Mouse (Mus musculus): ENCODE results near the gene Radil. TPM values are rescaled to one million over a fixed set of nuclear protein-coding genes. Genes with fewer than 3 reads are reported as not detected.

Radil gene
- polyA plus RNA-seq (2012; rRNA removed; ENCODE audit: low replicate concordance), result 10.7 and 16.7 TPM in 2 replicates

DNA sequence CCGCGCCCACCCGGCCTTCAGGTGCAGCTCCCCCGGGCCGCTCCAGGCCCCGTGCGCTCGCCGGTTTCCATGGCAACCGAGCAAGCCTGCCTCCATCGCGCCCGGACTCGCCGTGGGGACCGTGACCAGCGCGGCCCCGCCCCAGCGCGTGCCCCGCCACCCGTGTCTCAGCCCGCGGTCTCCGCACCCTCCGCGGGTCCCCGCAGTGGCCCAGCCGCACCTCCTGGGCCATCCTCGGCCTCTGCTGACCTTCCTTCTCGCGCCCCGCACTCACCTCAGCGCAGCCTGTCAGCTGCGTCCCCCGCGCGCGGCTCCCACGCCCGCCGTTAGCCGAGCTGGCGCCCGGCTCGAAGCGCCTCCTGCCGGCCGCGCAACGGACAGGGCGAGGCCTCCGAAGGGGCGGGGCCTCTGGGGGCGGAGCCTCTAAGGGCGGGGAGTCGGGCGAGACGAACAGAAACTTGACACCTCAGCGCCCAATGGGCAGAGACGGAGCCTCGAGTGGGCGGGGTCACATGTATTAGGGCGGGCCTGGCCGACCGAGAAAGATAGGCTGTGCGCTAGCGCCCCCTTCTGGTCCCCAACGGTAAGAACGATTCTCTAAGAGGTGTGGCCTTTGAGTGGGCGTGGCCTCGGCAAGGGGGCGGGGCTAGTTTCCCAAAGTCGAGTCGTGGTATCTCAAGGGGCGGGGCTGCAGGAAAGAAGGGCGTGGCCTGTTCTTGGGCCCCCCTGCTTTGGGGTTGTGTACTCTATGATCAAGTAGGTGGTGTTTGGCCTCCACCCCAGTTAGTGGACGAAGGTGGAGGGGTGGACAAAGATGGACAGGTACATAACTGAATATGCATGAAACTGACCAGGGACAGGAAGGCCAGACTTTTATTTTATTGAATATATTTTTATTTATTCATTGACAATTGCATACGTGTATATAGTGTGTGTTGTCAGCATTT is at the start of gene Radil:
Gene Radil (minus strand): TSS at position 393 of the 947 bp plus-strand sequence.

GRCm38 (mm10) chr5:142529915-142530314 is 21.0 kb downstream of the Radil start, which contains the start of gene Papolb:
Gene Papolb, minus strand, starts transcription at chr5:142530076.

GRCm38 (mm10) chr5:142463461-142464454 is 87.1 kb downstream of the Radil start, which contains the start of gene Ap5z1:
Gene Ap5z1, plus strand, starts transcription at chr5:142463944.

Other genes starting within 250 kb of the Radil start
- gene Foxk1, start 149.6 kb downstream of the Radil start, polyA plus RNA-seq (2012; rRNA removed; ENCODE audit: low replicate concordance), result 17.3 and 30.4 TPM in 2 replicates
- gene Ap5z1, start 87.2 kb downstream of the Radil start, polyA plus RNA-seq (2012; rRNA removed; ENCODE audit: low replicate concordance), result 57.5 and 107 TPM in 2 replicates
- 0.10 TPM in 1 of 2 replicates, not detected in the other for gene Papolb, start 21.0 kb downstream of the Radil start, polyA plus RNA-seq (2012; rRNA removed; ENCODE audit: low replicate concordance)
- gene Mmd2, start 57.7 kb upstream of the Radil start, polyA plus RNA-seq (2012; rRNA removed; ENCODE audit: low replicate concordance), result 5.6 and 8.5 TPM in 2 replicates
- gene Wipi2, start 76.6 kb upstream of the Radil start, polyA plus RNA-seq (2012; rRNA removed; ENCODE audit: low replicate concordance), result 43.3 and 52.8 TPM in 2 replicates
- 0.85 and 1.8 TPM in 2 replicates for gene Slc29a4, start 141.4 kb upstream of the Radil start, polyA plus RNA-seq (2012; rRNA removed; ENCODE audit: low replicate concordance)

Measured in mammary gland, adult 2 months (tissue).